Mouse (Mus musculus): ENCODE measurements around the gene Sostdc1.

The Sostdc1 gene

GRCm38 (mm10) chr12:36313916-36314315 lies at the start of gene Sostdc1:
TSS of gene Sostdc1 (plus strand) at chr12:36314139.
- DNase-seq (ENCODE audit: low read depth, low spot score), result peak; percentile 58

- no peak for DNase-seq (ENCODE audit: low read depth, low spot score)
These were observed 46.2 kb upstream of the Sostdc1 start for GRCm38 (mm10) chr12:36267670-36268246.

DNA sequence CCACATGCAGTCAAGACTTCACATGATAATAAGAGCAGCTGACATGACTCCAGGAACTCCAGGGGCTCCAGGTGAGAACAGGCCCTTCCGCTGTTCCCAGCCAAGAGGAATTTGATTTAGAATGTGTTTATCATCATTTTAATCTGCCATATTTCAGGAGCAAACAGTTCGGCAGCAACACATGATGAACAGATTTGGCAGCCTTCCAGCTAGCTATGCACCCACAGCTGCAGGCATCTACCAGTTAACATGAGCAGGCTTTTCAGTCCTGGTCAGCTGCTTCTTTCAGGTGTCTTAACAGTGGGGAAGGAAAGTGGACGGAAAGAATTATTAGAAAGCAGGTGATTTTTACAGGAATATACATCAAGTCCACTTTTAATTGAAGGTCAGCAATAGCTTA lies 39.1 kb upstream of the Sostdc1 start:
- DNase-seq (ENCODE audit: low read depth, low spot score), result no peak

DNA sequence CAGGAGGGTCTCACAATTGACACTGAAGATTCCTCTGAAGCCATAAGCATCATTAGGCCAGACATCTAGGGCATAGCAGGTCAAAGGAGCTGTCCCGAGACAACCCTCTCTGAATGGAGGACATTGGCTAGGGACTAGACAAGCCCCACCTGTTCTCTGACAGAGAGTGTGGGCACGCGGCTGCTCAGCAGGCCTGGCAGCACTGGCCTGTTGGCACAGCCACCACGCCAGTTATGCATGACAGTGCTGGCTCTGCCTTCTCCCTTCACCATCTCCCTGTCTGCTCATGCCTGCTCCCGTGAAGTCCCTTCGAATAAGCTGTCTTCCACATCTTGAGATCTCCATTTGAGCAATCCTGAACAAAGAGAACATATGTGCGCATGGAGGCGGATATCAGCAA lies 24.3 kb upstream of the Sostdc1 start:
- DNase-seq (ENCODE audit: low read depth, low spot score), result no peak

- DNase-seq (ENCODE audit: low read depth, low spot score), result no peak
These were observed 23.5 kb upstream of the Sostdc1 start for GRCm38 (mm10) chr12:36290465-36290864.

DNA sequence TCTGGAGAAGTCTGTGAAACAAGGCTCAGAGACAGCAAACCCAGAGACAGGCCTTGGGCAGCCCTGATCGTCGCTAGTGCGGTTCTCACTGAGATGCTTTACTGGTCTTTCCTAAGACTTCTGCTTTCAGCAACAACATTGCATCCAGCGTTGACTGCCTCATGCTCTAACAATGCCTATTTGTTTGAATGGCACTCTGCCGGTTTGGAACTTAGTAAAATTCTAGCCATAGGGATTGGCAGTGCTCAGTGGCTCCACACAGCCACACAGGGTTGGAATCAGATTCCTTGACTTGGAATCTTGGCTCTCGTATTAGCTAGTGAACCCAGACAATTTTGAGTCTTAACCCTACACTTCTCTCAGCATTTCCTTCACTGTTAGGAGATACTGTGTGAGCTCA lies 22.6 kb upstream of the Sostdc1 start:
- no peak for DNase-seq (ENCODE audit: low read depth, low spot score)

DNA sequence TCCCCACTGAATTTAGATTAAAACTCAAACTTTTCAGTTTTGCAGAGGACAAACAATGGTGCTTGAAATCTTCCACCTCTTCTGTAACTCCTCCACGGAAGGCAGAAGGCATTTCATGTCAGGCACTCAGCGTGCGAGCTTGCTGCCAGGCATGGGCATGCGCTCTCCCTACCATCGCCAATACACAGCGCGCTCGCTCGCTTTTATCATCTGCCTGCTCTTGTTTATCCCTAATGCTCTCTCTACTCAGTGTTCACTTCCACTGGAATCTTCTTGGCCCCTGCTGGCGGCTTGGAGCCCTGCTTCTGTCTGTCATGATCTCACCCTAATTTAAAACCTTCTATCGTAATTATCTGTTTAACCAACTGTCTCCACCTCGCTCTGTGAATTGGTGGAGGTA lies 11.6 kb upstream of the Sostdc1 start:
- DNase-seq (ENCODE audit: low read depth, low spot score), result peak; percentile 6

DNA sequence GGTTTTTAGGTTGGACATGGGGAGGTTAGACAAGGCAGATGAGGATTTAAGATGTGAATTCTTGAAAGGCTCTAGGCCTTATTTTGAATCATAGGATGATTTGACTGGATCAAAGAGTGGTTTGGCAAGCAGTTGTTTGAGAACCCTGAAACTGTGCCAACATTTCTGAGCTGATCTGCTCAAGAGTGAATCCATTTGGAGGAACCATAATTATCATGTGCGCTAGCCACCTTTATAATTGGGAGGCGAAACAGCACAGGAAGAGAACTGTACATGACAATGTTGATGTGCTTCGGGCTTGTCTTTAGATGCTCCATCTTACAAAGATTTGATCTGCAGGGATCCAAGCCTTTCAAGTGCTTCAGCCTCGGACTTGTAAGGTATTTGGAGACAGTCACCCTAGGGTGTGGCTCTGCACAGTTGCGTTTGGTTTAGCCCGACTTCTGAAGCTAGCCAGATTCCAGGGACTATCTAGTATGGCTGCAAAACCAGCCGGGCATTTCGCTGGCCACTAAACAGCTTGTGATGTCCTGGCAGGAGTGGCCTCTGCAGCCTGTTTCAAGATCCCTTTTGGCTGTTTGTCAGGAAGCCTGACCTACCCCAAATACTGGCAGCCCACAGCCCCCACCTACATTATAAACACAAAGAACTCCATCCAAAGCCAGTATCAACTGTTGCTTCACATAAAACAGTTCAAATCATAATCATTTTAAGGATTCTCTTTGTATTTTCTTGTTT lies 10.9 kb upstream of the Sostdc1 start:
- no peak for DNase-seq (ENCODE audit: low read depth, low spot score)

GRCm38 (mm10) chr12:36308737-36309420 lies 5.1 kb upstream of the Sostdc1 start:
- DNase-seq (ENCODE audit: low read depth, low spot score), result no peak

GRCm38 (mm10) chr12:36313015-36313414 lies 924 bp upstream of the Sostdc1 start:
- no peak for DNase-seq (ENCODE audit: low read depth, low spot score)

DNA sequence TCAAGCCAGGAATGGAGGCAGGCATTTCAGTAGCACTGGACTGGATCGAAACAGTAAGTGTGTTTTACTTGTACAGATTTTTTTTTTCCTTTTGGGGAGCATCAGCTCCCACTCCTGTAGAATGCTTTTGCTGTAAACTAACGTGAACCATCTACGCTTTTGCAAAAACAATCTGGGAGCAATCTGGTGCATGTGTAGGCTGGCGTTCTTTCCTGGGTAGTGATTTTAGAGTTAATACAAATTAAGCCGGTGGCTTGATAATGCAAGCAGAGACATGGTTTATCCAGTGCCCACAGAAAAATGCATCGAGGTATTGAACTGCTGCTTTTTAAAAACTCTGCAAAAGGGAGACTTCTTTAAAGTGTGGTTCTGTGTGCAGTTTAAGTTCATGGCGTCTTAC lies 507 bp downstream of the Sostdc1 start:
- DNase-seq (ENCODE audit: low read depth, low spot score), result no peak

GRCm38 (mm10) chr12:36315527-36315926 lies 1.6 kb downstream of the Sostdc1 start:
- no peak for DNase-seq (ENCODE audit: low read depth, low spot score)

DNA sequence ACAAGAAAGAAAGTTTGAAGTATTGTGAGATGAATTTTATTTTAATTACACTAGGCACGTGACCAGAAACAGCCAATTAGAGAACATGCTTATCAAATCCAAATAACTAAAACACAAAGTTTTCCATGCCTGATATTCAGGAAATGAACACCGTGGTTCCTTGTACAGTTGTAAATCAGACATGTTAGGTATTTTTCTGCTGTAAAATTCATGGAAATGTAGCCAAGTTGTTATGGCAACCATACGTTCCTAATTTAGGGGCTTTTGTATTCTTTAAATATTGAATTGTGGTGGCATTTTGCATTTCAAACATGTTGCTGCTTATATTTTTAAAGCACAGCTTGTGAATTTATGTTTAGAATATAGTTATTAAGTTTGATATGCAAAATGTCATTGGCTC lies 2.1 kb downstream of the Sostdc1 start:
- DNase-seq (ENCODE audit: low read depth, low spot score), result no peak

DNA sequence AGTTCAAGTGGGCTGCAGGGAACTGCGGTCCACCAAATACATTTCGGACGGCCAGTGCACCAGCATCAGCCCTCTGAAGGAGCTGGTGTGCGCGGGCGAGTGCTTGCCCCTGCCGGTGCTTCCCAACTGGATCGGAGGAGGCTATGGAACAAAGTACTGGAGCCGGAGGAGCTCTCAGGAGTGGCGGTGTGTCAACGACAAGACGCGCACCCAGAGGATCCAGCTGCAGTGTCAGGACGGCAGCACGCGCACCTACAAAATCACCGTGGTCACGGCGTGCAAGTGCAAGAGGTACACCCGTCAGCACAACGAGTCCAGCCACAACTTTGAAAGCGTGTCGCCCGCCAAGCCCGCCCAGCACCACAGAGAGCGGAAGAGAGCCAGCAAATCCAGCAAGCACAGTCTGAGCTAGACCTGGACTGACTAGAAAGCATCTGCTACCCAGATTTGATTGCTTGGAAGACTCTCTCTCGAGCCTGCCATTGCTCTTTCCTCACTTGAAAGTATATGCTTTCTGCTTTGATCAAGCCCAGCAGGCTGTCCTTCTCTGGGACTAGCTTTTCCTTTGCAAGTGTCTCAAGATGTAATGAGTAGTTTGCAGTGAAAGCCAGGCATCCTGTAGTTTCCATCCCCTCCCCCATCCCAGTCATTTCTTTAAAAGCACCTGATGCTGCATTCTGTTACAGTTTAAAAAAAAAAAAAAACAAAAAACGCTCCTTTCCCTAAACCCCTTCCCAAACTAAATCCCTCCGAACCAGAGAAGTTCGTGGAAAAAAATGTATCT lies 3.3 kb downstream of the Sostdc1 start:
- DNase-seq (ENCODE audit: low read depth, low spot score), result peak; percentile 37

DNA sequence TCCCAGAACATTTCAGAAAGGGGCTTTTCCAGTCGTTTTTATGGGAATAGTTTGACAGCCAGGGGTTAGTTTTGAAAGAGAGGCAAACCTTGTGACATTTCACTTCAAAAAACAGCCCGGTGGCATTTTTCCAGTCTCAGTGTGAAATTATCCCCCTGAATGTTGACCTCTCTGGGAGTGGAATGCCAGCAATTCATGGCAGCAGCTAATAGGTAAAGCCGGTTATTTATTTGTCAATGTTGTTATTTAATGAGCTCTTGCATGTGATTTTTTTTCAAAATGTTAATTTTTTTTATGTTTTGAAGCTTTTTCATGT lies 3.8 kb downstream of the Sostdc1 start:
- no peak for DNase-seq (ENCODE audit: low read depth, low spot score)

- no peak for DNase-seq (ENCODE audit: low read depth, low spot score)
These were observed 12.2 kb downstream of the Sostdc1 start for GRCm38 (mm10) chr12:36326101-36326521.

- no peak for DNase-seq (ENCODE audit: low read depth, low spot score)
These were observed 18.7 kb downstream of the Sostdc1 start for GRCm38 (mm10) chr12:36332676-36333075.

DNA sequence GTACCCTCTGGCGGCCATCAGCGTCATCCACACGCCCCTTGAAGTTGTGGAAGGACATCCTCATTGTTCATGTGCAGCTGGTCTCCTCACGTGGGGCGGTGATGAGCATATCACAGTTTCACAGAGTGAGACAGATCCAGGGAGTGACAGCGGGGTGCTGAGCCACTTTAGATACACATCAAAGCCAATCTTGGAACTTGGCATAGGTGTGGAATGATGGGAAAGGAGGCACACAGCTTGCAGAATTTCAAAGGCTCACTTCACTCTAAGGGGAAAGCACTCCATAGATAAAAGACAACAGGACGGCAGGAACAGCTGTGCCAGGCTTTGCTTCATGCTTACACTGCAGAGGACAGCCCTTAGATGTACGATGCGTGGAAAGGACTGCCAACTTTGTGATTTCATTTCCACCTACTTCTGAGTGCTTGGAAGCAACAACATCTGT lies 19.9 kb downstream of the Sostdc1 start:
- no peak for DNase-seq (ENCODE audit: low read depth, low spot score)

DNA sequence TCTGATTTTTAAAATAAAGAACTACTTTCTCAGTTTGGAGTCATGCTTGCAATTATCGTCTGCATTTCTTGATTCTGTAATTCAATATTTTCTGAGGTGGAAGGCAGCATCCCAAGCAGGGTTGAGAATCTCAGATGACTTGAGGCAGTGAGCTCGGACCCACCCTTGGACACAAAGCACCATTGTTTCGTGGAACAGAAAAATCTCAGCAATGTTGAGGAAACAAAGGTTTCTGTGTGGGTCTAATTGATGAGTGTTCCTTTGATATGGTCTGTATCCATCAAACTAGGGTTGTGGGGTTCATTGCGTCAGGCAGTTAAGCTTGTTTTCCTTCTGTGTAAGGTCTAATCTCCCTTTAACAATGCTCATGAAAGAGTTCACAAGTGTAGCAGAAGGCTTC lies 30.2 kb downstream of the Sostdc1 start:
- peak; percentile 7 for DNase-seq (ENCODE audit: low read depth, low spot score)

GRCm38 (mm10) chr12:36360064-36360463 lies 46.1 kb downstream of the Sostdc1 start:
- no peak for DNase-seq (ENCODE audit: low read depth, low spot score)

DNA sequence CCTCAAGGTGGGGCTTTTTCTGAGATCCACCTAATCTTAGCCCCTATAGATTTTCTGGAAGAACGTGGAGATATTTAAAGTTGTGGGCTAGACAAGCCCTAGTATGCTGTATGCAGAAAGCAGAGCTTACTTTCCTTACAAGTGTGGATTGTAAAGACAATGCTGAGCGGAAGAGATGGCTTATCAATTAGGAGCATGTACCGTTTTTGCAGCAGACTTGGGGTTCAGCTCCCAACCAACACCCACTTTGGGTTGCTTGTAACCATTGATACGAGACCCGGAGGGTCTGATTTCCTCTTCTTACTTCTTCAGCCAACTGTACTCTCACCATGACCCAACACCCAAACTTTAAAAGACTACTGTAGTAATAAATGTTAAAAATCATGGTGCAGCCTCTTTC lies 46.8 kb downstream of the Sostdc1 start:
- DNase-seq (ENCODE audit: low read depth, low spot score), result no peak

DNA sequence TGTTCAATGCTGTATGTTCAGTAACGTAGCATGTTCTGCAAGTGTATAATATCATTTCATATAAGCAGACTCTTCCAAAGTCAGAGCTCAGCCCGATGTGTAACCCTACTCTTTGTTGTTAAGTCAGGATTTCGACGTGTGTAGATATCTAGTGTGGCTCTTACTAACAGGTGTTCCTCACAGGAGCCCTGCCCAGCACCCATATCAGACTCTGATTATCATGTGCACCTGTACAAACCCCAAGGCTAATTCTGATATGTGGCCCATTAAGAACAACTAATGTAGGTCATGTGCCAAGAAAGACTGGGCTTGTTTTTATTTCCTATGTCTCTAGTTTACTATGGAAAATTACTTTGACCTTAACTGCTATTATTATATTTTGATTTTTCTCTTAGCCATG lies 50.1 kb downstream of the Sostdc1 start:
- DNase-seq (ENCODE audit: low read depth, low spot score), result no peak
